In genomic region chr11:102294416-102294815, GRCm38 (mm10) we compare ENCODE assay signal across 9 mouse cellular contexts. TPM values are rescaled to one million over a fixed set of nuclear protein-coding genes. Genes with fewer than 3 reads are reported as not detected.
A peak's percentile ranks its signal among the peaks of the same experiment; 100 is the strongest.
DNase-seq lines count a peak whose midpoint lies in the region; ATAC-seq and TF ChIP-seq lines count a peak whose summit lies in the region.
"Had no signal": no experiment of that assay in that cellular context is flagged by ENCODE, and none has a peak within 500 bp of the region (broad histone marks: within the 10 kb centered on the region; RNA-seq: fewer than 3 reads in every experiment).

No protein-coding gene starts in this region.

- H3K4me2 ChIP-seq in limb, embryonic 14.5 days (replicated peaks; ENCODE audit: low read depth, low read length, severe bottlenecking): no peak overlapping the region; the same call in 1 of the 2 replicates
- H3K4me2 ChIP-seq in stomach, postnatal 0 days (replicated peaks; ENCODE audit: low read depth): no peak overlapping the region

- no peaks in the 10 kb centered on the region for H3K9me3 ChIP-seq in limb, embryonic 14.5 days (ENCODE audit: control insufficient read depth, low read length)
- no peaks in the 10 kb centered on the region for H3K9me3 ChIP-seq in stomach, postnatal 0 days (ENCODE audit: control insufficient read depth, low read length)

- H3K9ac ChIP-seq in limb, embryonic 14.5 days (ENCODE audit: low read depth, low read length, severe bottlenecking): 0 out of 2 replicates have a peak overlapping the region, but pooled peaks have one; percentile 91
- peak overlapping the region; percentile 94 for H3K9ac ChIP-seq in stomach, postnatal 0 days (ENCODE audit: low read length)

- no peak for TF ChIP-seq POLR2A in limb, embryonic 14.5 days (IDR thresholded peaks at IDR 0.05; ENCODE audit: borderline replicate concordance, extremely low read depth, insufficient read depth, insufficient read length)

- peaks cover 13% of the 10 kb centered on the region; the same call in 1 of the 2 replicates for H3K4me1 ChIP-seq in limb, embryonic 14.5 days (ENCODE audit: control insufficient read depth, insufficient read depth, low read length)
- peaks cover 6% of the 10 kb centered on the region; the same call in 1 of the 2 replicates for H3K4me1 ChIP-seq in stomach, postnatal 0 days (replicated peaks; ENCODE audit: control insufficient read depth, insufficient read depth)

- no peak for TF ChIP-seq CTCF in stomach, postnatal 0 days (IDR thresholded peaks at IDR 0.05; ENCODE audit: low read depth)

- H3K27me3 ChIP-seq in limb, embryonic 14.5 days (ENCODE audit: control insufficient read depth, insufficient read depth, low read length): no peaks in the 10 kb centered on the region
- H3K27me3 ChIP-seq in stomach, postnatal 0 days (ENCODE audit: control insufficient read depth, insufficient read depth, low read length): no peaks in the 10 kb centered on the region

- H3K27ac ChIP-seq in limb, embryonic 14.5 days (replicated peaks; ENCODE audit: low read depth, low read length): no peak overlapping the region
- peak overlapping the region; percentile 99 for H3K27ac ChIP-seq in stomach, postnatal 0 days (replicated peaks)

- no peak for TF ChIP-seq EP300 in stomach, postnatal 0 days (optimal IDR thresholded peaks at IDR 0.05)

- peaks cover 45% of the 10 kb centered on the region for H3K36me3 ChIP-seq in limb, embryonic 14.5 days (ENCODE audit: control insufficient read depth, insufficient read depth, low read length)
- H3K36me3 ChIP-seq in stomach, postnatal 0 days (ENCODE audit: control insufficient read depth, insufficient read depth, low read length): peaks cover 20% of the 10 kb centered on the region

- ATAC-seq in limb, embryonic 14.5 days (ENCODE audit: low FRiP score, low read depth): no peak
- no peak for ATAC-seq in stomach, postnatal 0 days (ENCODE audit: low FRiP score, low TSS enrichment)

- H3K4me3 ChIP-seq in limb, embryonic 14.5 days (replicated peaks; ENCODE audit: low read length): peak overlapping the region; percentile 89; the same call in 1 of the 2 replicates
- H3K4me3 ChIP-seq in stomach, postnatal 0 days (ENCODE audit: low read depth, low read length): no peak overlapping the region

- 68% methylated on average over 5 of the region's 5 CpGs for WGBS in limb, embryonic 14.5 days
- 54% methylated on average over 5 of the region's 5 CpGs for WGBS in stomach, postnatal 0 days

- DNase-seq in cerebellum, adult 9-11 months: peak; percentile 44
- no peak for DNase-seq in cerebellum, adult 9-10 months
- peak; percentile 39 for DNase-seq in testis, postnatal 10 days (ENCODE audit: low spot score)
- DNase-seq in testis, postnatal 14 days (ENCODE audit: low spot score): no peak
- no peak for DNase-seq in limb, embryonic 14.5 days (ENCODE audit: low spot score)
- DNase-seq in stomach, postnatal 0 days (ENCODE audit: low spot score): no peak
- DNase-seq in frontal cortex, postnatal 36 days (ENCODE audit: low spot score in 2 of 2): no peak
- DNase-seq in left cerebral cortex, adult 8-10 months (ENCODE audit: low spot score in 2 of 2): no peak

RNA-seq across cellular contexts. Expression of gene Atxn7l3, which starts 2.0 kb away (rescaled TPM):
- polyA plus RNA-seq in limb, embryonic 14.5 days (2012; rRNA removed): 72.1 and 84.0 TPM in 2 replicates
- 21.0 and 23.1 TPM in 2 replicates for polyA plus RNA-seq in limb, embryonic 14.5 days (2014; fragmentation: Nextera tagmentation; extraction: Ambion mirVana)
- polyA plus RNA-seq in stomach, postnatal 0 days (2015; fragmentation: Nextera tagmentation; extraction: Ambion mirVana): 6.9 and 7.3 TPM in 2 replicates
- total RNA-seq in left cerebral cortex, adult 8-10 months (2022): 100 to 1,000 TPM; 202 to 218 (median 208) TPM

RNA-seq across cellular contexts. Expression of gene Tmub2, which starts 9.7 kb away (rescaled TPM):
- polyA plus RNA-seq in limb, embryonic 14.5 days (2012; rRNA removed): 59.9 and 68.6 TPM in 2 replicates
- 52.6 and 53.5 TPM in 2 replicates for polyA plus RNA-seq in limb, embryonic 14.5 days (2014; fragmentation: Nextera tagmentation; extraction: Ambion mirVana)
- polyA plus RNA-seq in stomach, postnatal 0 days (2015; fragmentation: Nextera tagmentation; extraction: Ambion mirVana): 30.3 and 31.3 TPM in 2 replicates
- 10 to 100 TPM; 62.1 to 70.6 (median 65.6) TPM for total RNA-seq in left cerebral cortex, adult 8-10 months (2022)

RNA-seq across cellular contexts. Expression of gene Ubtf, which starts 25.1 kb away (rescaled TPM):
- polyA plus RNA-seq in limb, embryonic 14.5 days (2012; rRNA removed): 61.0 and 81.3 TPM in 2 replicates
- polyA plus RNA-seq in limb, embryonic 14.5 days (2014; fragmentation: Nextera tagmentation; extraction: Ambion mirVana): 79.7 and 89.4 TPM in 2 replicates
- 46.6 and 46.7 TPM in 2 replicates for polyA plus RNA-seq in stomach, postnatal 0 days (2015; fragmentation: Nextera tagmentation; extraction: Ambion mirVana)
- 100 to 1,000 TPM; 102 to 118 (median 113) TPM for total RNA-seq in left cerebral cortex, adult 8-10 months (2022)

RNA-seq across cellular contexts. Expression of gene Asb16, which starts 25.9 kb away (rescaled TPM):
- 2.2 and 2.8 TPM in 2 replicates for polyA plus RNA-seq in limb, embryonic 14.5 days (2012; rRNA removed)
- polyA plus RNA-seq in limb, embryonic 14.5 days (2014; fragmentation: Nextera tagmentation; extraction: Ambion mirVana): 0.25 and 0.48 TPM in 2 replicates
- polyA plus RNA-seq in stomach, postnatal 0 days (2015; fragmentation: Nextera tagmentation; extraction: Ambion mirVana): 0.04 TPM in 1 of 2 replicates, not detected in the other
- 1 to 10 TPM; 2.8 to 3.7 (median 3.3) TPM for total RNA-seq in left cerebral cortex, adult 8-10 months (2022)
- total RNA-seq: hematopoietic stem cell, adult 5-6 weeks had no signal

RNA-seq across cellular contexts. Expression of gene BC030867, which starts 45.7 kb away (rescaled TPM):
- polyA plus RNA-seq in limb, embryonic 14.5 days (2012; rRNA removed): 14.2 and 15.4 TPM in 2 replicates
- polyA plus RNA-seq in limb, embryonic 14.5 days (2014; fragmentation: Nextera tagmentation; extraction: Ambion mirVana): 11.8 and 11.9 TPM in 2 replicates
- 2.2 and 2.7 TPM in 2 replicates for polyA plus RNA-seq in stomach, postnatal 0 days (2015; fragmentation: Nextera tagmentation; extraction: Ambion mirVana)
- total RNA-seq in left cerebral cortex, adult 8-10 months (2022): 1 to 10 TPM in 3 of 4 experiments, under 1 TPM in 1; 0.76 to 1.6 (median 1.4) TPM

Comparison
In these comparisons a context has a peak if more than half of its experiments do, and no peak if none do; other contexts are left out.
1. DNase-seq: peak in cerebellum, adult 9-11 months (single experiment) and testis, postnatal 10 days (single experiment); none in cerebellum, adult 9-10 months (single experiment), testis, postnatal 14 days (single experiment), limb, embryonic 14.5 days (single experiment), stomach, postnatal 0 days (single experiment), frontal cortex, postnatal 36 days (0 of 2) and left cerebral cortex, adult 8-10 months (0 of 2).